Mouse (Mus musculus) urinary bladder, postnatal 14 days (tissue): ENCODE measurements around the gene Pde1c.

ENCODE experiments used
- DNase-seq: peaks from one replicate; pipeline ENCODE4 v3.0.0; 2021; ENCODE audit warnings: low spot score

Gene Pde1c

GRCm38 (mm10) chr6:56076378-56076805 is 492.5 kb downstream of the Pde1c start:
- no peak for DNase-seq

GRCm38 (mm10) chr6:56068516-56068915 is 500.4 kb downstream of the Pde1c start:
- no peak for DNase-seq

DNA sequence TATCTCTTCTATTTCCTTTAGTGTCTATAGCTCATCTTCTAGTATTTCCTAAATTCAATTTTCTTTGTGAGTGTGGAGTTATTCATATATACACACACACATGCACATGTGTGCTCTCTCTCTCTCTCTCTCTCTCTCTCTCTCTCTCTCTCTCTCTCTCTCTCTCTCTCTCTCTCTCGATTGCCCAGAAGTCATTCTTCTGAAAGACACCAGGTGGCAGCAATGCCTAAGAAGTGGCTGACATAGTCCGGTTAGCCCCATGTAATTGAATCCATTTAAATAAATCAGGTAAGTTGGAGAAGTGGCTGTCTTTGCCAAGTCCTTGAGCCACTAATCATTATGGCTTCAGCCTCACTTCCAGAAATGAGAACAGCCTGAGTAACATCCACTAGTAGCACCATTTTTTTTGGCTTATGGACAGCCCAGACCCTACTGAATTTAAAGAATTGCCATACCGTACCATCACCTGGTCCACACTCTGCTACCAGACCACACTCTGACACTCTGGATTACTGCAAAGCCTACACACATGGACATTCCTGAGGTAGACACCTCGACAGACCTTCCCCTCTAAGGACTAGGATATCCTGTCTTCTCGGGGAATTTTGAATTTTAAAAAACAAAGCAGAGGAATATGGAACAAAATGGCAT is 502.1 kb downstream of the Pde1c start:
- peak; percentile 19 for DNase-seq

DNA sequence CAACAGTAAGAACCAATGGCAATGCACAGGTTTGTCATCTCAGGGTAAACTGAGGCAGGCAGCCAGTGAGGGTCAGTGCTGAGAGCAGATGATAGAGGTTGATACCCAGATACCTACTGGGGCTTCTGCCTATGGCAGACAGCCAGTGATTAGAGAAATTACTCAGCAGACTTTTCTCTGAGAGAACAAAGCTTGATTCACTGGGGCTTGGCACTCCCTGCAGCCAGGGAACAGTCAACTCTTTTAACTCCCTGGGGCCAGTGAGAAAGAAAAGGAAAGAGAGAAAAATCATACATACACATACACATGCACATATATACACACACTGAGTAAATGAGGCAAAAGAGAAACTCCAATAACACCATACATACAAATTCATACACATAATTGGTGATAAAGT is 505.2 kb downstream of the Pde1c start:
- DNase-seq: no peak

DNA sequence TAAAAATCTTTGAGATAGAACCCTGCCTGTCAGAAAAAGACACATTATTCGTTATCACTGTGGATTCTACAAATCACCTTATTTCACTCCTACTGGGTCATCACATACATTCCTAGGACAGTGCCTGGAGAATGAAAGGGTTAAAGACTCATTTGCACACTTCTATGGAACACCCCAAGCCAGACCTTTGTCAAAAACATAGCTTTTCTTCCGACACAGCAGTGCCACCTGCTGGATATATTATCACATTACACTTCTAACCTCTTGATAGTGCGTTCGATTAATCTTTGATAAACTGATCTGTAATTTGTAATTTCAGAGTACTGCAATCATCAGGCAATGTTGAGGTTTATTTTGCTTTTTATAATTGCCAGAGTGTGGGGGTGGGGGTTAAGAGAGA is 519.8 kb downstream of the Pde1c start:
- DNase-seq: no peak

DNA sequence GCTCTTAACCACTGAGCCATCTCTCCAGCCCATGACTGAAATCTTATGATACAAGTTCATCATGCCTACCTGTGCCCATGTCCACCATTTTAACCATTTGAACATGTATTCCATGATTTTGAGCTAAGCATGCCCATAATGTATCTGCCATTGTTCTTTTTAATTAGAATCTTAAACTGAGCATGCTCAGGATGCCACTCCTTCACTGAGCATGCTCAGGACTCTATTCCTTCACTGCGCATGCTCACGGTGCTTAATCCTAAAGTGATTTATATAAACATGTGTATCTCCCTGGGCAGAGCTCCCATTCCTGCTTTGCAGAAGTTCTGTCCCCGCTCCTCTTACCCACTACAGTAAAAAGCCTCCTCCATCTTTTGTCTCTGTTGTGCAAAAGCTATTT is 520.3 kb downstream of the Pde1c start:
- no peak for DNase-seq

DNA sequence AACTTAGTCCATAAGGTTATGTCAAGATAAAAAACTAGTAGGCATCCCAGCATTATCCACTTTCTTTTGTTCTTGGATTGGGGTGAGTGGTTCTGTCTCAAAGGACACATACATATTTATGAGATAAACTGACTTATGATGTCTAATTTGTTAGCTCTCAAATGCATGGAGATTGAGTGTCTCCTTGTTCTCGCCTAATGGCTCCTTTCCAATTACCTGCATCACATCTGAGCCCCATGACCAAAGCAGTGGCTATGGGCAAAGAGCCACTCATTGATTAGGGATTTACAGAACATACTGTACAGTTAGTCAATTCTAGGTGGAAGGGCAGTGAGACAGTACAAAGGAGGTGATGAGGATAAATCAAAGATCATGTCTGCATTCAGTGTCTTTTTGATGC is 524.2 kb downstream of the Pde1c start:
- DNase-seq: no peak

DNA sequence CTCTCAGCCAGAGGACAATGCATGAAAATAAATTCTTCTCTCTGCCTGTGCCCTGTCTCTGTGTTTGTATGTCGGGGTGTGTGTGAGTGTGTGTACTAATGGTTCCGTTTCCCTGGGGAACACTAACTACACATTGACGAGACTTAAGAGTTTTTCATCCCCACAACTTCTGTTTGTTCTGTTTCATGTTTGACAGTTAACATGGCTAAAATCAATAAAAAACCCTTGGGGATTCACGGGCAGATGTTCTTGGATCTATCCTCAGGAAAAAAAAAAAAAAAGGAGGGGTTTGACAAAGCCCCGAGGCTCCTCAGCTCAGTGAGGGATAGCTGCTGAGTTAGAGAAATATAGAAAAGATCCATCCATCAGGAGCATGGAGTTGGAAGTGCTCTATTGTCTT is 524.6 kb downstream of the Pde1c start:
- no peak for DNase-seq

GRCm38 (mm10) chr6:56039476-56040055 is 529.3 kb downstream of the Pde1c start:
- DNase-seq: no peak

GRCm38 (mm10) chr6:56035054-56035453 is 533.8 kb downstream of the Pde1c start:
- DNase-seq: no peak

DNA sequence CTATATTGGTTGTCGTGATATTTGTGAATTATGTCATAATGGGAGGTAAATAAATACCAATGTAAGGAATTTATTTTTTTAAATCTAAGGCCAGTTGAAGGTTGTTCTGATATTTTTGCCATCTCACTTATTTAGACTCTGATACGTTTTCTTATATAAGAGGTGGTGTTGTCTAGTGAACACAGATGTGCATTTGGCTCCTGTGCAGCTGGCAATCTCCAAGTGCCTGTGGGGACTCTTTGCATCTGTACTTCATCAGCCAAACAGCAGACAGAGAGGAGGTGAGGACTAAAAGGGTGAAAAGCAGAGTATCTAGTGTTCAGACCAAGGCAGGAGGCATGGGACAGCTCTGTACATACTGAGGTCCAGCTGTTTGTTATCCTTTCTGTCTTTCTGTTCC is 536.7 kb downstream of the Pde1c start:
- no peak for DNase-seq

- DNase-seq: no peak
Observed at GRCm38 (mm10) chr6:56029986-56030385, 538.9 kb downstream of the Pde1c start.

DNA sequence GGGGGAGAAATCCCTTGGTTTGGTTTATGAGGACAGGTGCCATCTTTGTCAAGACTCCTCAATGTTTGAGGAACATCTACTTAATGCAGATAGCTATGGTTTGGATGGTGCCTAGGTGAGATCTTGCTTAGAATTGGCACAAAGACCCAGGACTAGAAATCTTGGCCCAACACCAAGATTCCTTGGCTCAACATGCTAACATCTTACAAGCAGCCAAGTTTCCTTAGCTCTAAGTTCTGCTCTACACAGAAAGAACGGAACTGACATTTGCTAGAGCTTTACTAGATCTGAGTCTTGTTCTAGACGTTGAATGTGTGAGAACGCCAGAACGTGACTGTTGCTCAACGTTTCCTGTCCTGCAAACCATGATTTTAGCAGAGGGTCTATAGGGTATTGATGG is 540.9 kb downstream of the Pde1c start:
- DNase-seq: no peak

DNA sequence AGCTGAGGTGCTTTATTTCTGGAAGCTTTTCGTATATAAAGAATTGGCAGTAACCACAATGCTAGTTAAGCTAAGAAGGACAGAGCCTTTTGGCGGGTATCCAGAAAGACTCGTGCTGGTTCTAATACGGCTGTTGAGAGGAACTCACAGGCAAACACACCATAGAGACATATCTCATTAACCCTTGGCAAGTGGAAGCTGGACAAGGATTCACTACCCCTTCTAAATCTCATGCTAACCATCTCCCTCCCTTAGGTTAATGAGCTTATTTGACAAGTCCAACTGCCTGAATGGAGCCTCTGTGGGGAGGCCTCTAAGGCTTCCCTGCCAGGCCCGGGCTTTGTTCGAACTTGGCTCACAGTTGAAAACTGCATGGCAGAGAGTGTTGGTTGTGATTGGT is 541.6 kb downstream of the Pde1c start:
- DNase-seq: no peak

- DNase-seq: peak; percentile 12
Observed at GRCm38 (mm10) chr6:56025533-56025932, 543.4 kb downstream of the Pde1c start.
